Mouse (Mus musculus): ENCODE measurements around the gene Hnrnpm. TPM values are rescaled to one million over a fixed set of nuclear protein-coding genes. Genes with fewer than 3 reads are reported as not detected.
A peak's percentile ranks its signal among the peaks of the same experiment; 100 is the strongest.

Gene Hnrnpm
- polyA plus RNA-seq, 1 experiment from 2014 or later = 180 TPM

DNA sequence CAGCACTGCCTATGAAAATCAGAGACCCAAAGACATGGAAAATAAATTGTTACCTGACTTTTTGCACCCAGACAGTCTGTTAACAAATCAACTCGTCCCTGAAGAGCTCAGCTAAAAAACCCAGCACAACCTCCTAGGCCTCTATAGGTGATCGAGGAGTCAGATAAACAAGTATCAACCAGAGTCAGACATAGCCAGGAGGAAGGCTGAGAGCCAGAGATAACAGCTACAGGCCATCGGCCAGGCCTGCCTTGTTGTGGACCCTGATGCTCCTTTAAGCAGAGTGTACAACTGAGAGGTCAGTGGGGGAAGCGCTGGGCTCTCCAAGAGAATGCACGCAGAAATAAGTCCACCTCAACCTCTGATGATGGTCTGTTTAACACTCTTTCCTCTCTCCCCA lies 26.6 kb upstream of the Hnrnpm start:
- no peak overlapping the region for H3K4me3 ChIP-seq
- 44% methylated on average over 5 of the region's 5 CpGs for WGBS
- peaks cover 8% of the 10 kb centered on the region for H3K36me3 ChIP-seq
- H3K4me2 ChIP-seq = no peak overlapping the region
- peaks cover 3% of the 10 kb centered on the region; the same call in 1 of the 2 replicates for H3K4me1 ChIP-seq (replicated peaks)
- H3K27me3 ChIP-seq = no peaks in the 10 kb centered on the region
- H3K9me3 ChIP-seq (replicated peaks) = no peaks in the 10 kb centered on the region
- no peak overlapping the region for H3K27ac ChIP-seq
- no peak; the same call in 1 of the 2 replicates for ATAC-seq (replicated peaks; ENCODE audit: insufficient number of reproducible peaks, insufficient read depth, low FRiP score, low read depth)
- H3K9ac ChIP-seq = no peak overlapping the region

DNA sequence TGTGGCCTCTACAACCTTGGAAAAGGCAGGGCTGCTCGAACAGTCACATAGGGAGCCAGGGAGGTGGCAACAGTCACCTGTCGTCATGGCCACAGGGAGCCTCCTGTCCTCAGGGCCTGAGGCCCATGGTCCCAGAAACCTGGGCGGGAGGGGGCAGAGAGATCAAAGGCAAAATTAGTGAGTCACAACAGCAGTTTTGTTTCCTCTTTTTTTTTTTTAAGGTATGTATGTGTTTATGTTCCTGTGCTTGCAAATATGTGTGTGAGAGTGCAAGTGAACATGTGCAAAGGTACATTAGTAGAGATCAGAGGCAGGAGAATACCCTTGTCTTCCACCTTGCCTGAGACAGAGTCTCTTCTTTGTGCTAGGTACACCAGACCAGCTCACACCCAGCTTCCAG lies 23.2 kb upstream of the Hnrnpm start:
- no peak overlapping the region for H3K27ac ChIP-seq
- no peak overlapping the region for H3K9ac ChIP-seq
- peaks cover 3% of the 10 kb centered on the region; the same call in 1 of the 2 replicates for H3K4me1 ChIP-seq (replicated peaks)
- H3K4me2 ChIP-seq = no peak overlapping the region
- peaks cover 13% of the 10 kb centered on the region for H3K36me3 ChIP-seq
- ATAC-seq (replicated peaks; ENCODE audit: insufficient number of reproducible peaks, insufficient read depth, low FRiP score, low read depth) = no peak
- 72% methylated on average over 3 of the region's 3 CpGs for WGBS
- H3K27me3 ChIP-seq = no peaks in the 10 kb centered on the region
- no peaks in the 10 kb centered on the region for H3K9me3 ChIP-seq (replicated peaks)
- no peak overlapping the region for H3K4me3 ChIP-seq

DNA sequence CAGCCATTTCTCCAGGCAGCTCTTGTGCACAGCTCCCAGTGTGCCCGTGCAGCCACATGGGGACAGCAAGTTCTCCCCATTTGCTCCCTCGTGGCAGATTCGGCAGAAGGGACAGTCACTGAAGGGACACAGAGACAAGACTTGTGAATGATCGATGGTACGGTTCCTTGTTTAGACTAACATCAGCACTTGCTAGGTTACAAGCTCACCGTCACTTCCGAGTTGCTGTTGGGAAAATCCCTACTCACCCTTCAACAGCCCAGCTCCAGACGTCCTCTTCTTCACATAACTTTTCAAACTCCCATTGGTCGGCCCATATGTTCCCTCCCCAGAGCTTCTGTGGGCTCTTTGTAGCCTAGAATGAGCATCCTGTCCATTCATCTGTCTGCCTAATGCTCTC lies 16.4 kb upstream of the Hnrnpm start:
- Histone ChIP-seq H3K36me3 (peaks cover 14% of the 10 kb centered on the region), H3K9me3 (replicated peaks) (no peaks in the 10 kb centered on the region), H3K4me1 (replicated peaks) (no peaks in the 10 kb centered on the region), H3K27me3 (no peaks in the 10 kb centered on the region), H3K4me3 (no peak overlapping the region), H3K9ac (no peak overlapping the region), H3K27ac (no peak overlapping the region), H3K4me2 (no peak overlapping the region)
- no peak for ATAC-seq (replicated peaks; ENCODE audit: insufficient number of reproducible peaks, insufficient read depth, low FRiP score, low read depth)
- 87% methylated on average over 9 of the region's 9 CpGs for WGBS

DNA sequence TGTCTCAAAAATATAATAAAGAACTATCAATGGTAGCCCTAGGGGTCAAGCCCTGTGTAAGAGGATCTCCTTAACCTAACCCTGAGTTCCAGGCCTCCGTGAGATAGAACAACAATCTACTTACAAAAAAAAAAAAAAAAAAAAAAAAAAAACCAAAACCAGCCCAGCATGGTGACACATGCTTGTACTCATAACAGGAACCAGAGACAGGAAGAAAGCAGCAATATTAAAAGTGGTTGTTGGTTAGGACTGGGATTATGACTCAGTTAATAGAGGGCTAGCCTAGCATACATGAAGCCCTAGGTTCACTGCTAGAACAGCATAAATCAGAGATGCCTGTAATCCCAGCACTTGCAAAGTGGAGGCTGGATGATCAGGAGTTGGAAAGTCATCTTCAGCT lies 15.5 kb upstream of the Hnrnpm start:
- H3K36me3 ChIP-seq = peaks cover 16% of the 10 kb centered on the region
- ATAC-seq (replicated peaks; ENCODE audit: insufficient number of reproducible peaks, insufficient read depth, low FRiP score, low read depth) = no peak
- H3K9ac ChIP-seq = no peak overlapping the region
- H3K4me1 ChIP-seq (replicated peaks) = no peaks in the 10 kb centered on the region
- H3K9me3 ChIP-seq (replicated peaks) = no peaks in the 10 kb centered on the region
- H3K4me3 ChIP-seq = no peak overlapping the region
- H3K27me3 ChIP-seq = no peaks in the 10 kb centered on the region
- 75% methylated on average over 1 of the region's 1 CpGs for WGBS
- H3K4me2 ChIP-seq = no peak overlapping the region
- no peak overlapping the region for H3K27ac ChIP-seq

DNA sequence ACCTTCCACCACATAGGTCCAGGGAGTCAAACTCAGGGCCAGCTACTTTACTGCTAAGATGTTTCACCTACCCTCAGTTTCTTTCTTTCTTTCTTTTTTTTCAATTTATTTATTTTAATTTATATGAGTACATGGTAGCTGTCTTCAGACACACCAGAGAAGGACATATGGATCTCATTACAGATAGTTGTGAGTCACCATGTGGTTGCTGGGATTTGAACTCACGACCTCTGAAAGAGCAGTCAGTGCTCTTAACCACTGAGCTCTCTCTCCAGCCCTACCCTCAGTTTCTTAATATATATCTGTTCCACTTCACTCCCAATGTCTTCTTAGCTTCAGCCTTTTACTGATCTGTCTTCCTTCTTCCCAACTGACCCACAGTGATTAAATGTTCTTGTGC lies 8.8 kb upstream of the Hnrnpm start:
- Histone ChIP-seq H3K9ac (no peak overlapping the region), H3K4me1 (replicated peaks) (no peaks in the 10 kb centered on the region), H3K4me2 (no peak overlapping the region), H3K9me3 (replicated peaks) (no peaks in the 10 kb centered on the region), H3K4me3 (no peak overlapping the region), H3K36me3 (peaks cover 26% of the 10 kb centered on the region), H3K27me3 (no peaks in the 10 kb centered on the region), H3K27ac (no peak overlapping the region)
- no peak for ATAC-seq (replicated peaks; ENCODE audit: insufficient number of reproducible peaks, insufficient read depth, low FRiP score, low read depth)
- WGBS = 89% methylated on average over 1 of the region's 1 CpGs

DNA sequence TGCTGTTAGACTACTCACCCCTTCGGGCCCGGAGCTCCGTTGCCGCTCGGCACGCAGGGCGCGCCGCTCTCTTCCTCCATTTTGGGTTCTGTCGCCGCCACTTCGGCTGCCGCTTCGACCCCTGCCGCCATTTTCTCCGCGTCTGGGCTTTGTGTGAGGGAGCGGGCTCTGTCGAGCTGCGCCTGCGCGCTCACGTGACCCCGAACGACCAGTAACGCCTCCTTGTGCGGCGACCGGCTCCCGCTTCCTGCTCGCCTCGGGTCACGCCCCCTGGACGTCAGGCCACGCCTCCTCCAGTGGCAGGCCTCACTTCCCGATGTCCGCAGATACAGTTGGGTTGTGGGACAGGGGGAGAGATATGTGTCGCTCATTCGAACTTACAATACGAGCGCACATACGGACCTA lies 1.4 kb downstream of the Hnrnpm start:
- peak; percentile 98 for ATAC-seq (replicated peaks; ENCODE audit: insufficient number of reproducible peaks, insufficient read depth, low FRiP score, low read depth)

DNA sequence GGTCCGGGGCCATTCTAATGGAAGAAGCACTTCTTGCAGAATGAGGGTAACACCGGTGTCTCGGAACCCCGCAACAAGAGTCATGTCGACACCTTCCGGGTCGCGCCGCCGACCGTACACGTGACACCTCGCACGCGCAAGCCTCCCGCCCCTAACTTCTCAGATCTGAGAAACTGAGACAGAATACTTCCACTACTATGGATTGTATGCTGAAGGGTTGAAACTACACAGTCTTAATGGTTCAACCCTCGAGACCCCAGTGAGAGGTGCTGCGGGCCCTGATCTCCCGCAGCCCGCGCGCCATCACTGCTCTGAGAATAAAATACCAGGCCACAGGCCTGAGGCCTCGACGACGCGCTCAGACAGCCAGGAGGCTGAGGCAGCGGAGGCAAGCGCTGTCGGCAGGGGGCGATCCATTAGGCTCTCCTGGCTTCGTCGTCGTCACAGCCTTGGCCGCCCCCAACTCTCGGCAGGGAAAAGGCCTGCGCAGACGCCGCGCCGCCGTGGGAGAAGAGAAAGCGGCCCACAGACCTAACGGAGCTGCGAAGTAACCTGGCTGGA lies 1.9 kb downstream of the Hnrnpm start:
- Histone ChIP-seq H3K36me3 (no peaks in the 10 kb centered on the region), H3K4me3 (peak overlapping the region; percentile 97), H3K4me1 (replicated peaks) (peaks cover 34% of the 10 kb centered on the region), H3K4me2 (peak overlapping the region; percentile 85), H3K27ac (peak overlapping the region; percentile 97), H3K9ac (peak overlapping the region; percentile 99), H3K27me3 (no peaks in the 10 kb centered on the region), H3K9me3 (replicated peaks) (no peaks in the 10 kb centered on the region)
- under 1% methylated on average over 44 of the region's 44 CpGs for WGBS
- peak; percentile 74 for ATAC-seq (replicated peaks; ENCODE audit: insufficient number of reproducible peaks, insufficient read depth, low FRiP score, low read depth)

More for the DNA sequence above, 1.4 kb downstream of the Hnrnpm start:
- Histone ChIP-seq H3K27me3 (no peaks in the 10 kb centered on the region), H3K36me3 (no peaks in the 10 kb centered on the region), H3K27ac (peak overlapping the region; percentile 97), H3K9me3 (replicated peaks) (no peaks in the 10 kb centered on the region), H3K4me3 (peak overlapping the region; percentile 97), H3K9ac (peak overlapping the region; percentile 99), H3K4me2 (peak overlapping the region; percentile 85), H3K4me1 (replicated peaks) (peaks cover 32% of the 10 kb centered on the region)
- under 1% methylated on average over 42 of the region's 42 CpGs for WGBS

DNA sequence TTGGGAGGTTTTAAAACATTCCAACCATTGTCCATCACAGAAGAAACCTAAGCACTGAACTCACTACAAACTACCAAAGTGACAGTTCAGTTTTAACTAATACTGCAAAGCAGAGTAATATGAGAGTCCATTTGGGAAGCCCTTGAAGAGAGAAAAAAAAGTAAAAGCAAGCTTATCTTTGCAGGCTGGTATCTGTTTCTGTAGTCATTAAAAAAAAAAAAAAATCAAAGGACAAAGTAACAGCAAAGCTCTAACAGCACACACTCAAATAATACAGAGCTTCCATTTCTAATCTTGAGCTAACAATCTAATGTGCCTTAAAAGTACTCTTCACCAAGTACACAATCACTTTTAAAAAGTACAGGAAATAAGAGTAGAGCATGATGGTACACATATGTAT lies 4.9 kb downstream of the Hnrnpm start:
- ATAC-seq (replicated peaks; ENCODE audit: insufficient number of reproducible peaks, insufficient read depth, low FRiP score, low read depth) = no peak
- H3K9ac ChIP-seq = no peak overlapping the region
- no peaks in the 10 kb centered on the region for H3K9me3 ChIP-seq (replicated peaks)
- H3K36me3 ChIP-seq = peaks cover 8% of the 10 kb centered on the region
- no peak overlapping the region for H3K4me3 ChIP-seq
- H3K4me2 ChIP-seq = peak overlapping the region; percentile 28; the same call in 1 of the 2 replicates
- peaks cover 45% of the 10 kb centered on the region for H3K4me1 ChIP-seq (replicated peaks)
- H3K27ac ChIP-seq = no peak overlapping the region
- H3K27me3 ChIP-seq = no peaks in the 10 kb centered on the region

DNA sequence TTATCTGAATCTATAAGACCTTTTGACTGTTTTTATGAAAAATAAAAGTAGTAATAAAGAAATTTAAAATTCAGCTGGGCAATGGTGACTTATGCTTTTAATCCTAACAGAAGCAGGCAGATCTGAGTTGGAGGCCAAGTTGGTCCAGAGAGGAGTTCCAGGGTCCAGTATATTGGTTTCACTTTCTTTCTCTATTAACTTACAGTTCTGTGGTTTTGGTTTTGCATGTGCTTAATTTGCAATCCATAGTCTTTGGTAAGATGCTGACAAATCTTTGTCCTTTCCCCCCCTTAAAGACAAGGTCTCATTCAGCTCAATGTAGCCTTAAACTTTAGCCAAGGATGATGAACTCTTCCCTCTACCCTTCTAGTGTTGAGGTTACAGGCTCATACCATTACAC lies 7.9 kb downstream of the Hnrnpm start:
- peaks cover 45% of the 10 kb centered on the region for H3K4me1 ChIP-seq (replicated peaks)
- no peaks in the 10 kb centered on the region for H3K9me3 ChIP-seq (replicated peaks)
- no peaks in the 10 kb centered on the region for H3K27me3 ChIP-seq
- peaks cover 22% of the 10 kb centered on the region for H3K36me3 ChIP-seq
- no peak overlapping the region for H3K27ac ChIP-seq
- ATAC-seq (replicated peaks; ENCODE audit: insufficient number of reproducible peaks, insufficient read depth, low FRiP score, low read depth) = no peak
- no peak overlapping the region for H3K4me3 ChIP-seq
- no peak overlapping the region for H3K4me2 ChIP-seq
- H3K9ac ChIP-seq = no peak overlapping the region

DNA sequence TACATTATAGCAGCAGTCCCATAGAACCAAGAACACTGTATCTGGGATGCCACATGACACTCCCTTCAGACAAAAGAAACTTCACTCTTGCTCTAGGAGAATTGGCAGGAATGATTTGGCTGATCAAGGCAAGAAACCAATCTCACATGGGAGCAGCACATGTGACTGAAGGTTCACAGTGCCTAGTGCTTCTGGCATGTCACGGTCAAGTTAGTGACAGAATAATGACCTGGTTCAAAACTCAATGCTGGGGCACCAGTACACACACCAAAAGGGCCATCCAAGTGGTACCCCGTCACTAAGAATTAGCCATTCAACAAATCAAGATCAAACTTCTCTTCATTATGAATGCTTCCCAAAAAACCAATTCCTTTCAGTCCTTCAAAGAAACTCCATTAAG lies 10.6 kb downstream of the Hnrnpm start:
- Histone ChIP-seq H3K4me3 (no peak overlapping the region), H3K27ac (no peak overlapping the region), H3K9ac (no peak overlapping the region), H3K36me3 (peaks cover 26% of the 10 kb centered on the region), H3K4me1 (replicated peaks) (peaks cover 25% of the 10 kb centered on the region), H3K9me3 (replicated peaks) (no peaks in the 10 kb centered on the region), H3K27me3 (no peaks in the 10 kb centered on the region), H3K4me2 (no peak overlapping the region)
- WGBS = 84% methylated on average over 2 of the region's 2 CpGs
- no peak for ATAC-seq (replicated peaks; ENCODE audit: insufficient number of reproducible peaks, insufficient read depth, low FRiP score, low read depth)

DNA sequence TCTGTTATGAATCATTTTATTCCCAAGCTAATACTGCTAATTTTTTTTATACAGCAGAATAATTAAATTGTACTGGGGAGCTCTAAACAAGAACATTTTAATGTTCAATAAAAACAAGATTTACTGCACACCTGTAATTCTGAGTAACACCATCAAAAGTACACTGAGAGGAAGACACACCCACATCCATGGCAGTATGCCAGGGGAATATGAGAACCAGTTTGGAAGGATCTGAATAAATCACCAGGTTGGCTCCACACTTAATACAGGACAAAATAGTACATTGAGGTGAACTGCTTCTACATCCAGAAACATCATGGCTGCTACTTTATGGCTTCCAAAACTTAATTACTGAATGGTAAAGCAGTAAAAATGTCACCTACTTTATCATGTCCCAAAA lies 11.2 kb downstream of the Hnrnpm start:
- no peak overlapping the region for H3K27ac ChIP-seq
- peaks cover 26% of the 10 kb centered on the region for H3K36me3 ChIP-seq
- no peak overlapping the region for H3K4me3 ChIP-seq
- H3K9ac ChIP-seq = no peak overlapping the region
- no peak overlapping the region for H3K4me2 ChIP-seq
- no peak for ATAC-seq (replicated peaks; ENCODE audit: insufficient number of reproducible peaks, insufficient read depth, low FRiP score, low read depth)
- H3K27me3 ChIP-seq = no peaks in the 10 kb centered on the region
- H3K9me3 ChIP-seq (replicated peaks) = no peaks in the 10 kb centered on the region
- peaks cover 22% of the 10 kb centered on the region for H3K4me1 ChIP-seq (replicated peaks)

DNA sequence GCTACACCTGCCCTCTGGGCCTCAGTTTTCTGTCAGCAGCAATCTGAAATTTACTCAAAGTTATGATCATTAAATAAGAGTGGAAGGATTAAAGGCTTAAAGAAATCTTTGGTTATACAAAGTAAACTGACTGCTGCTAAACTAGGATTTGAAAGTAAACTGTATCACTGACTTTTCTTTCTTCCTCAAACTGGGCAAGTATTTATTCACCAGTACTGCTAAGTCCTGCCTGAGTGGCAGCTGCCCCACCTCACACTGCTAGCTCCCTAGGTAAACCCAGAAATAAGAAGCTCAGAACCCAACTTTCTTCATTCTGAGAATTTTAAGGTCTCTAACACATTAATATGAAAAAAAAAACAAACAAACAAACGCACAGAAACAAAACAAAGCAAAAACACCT lies 12.8 kb downstream of the Hnrnpm start:
- no peak overlapping the region for H3K9ac ChIP-seq
- no peaks in the 10 kb centered on the region for H3K9me3 ChIP-seq (replicated peaks)
- H3K4me2 ChIP-seq = no peak overlapping the region
- ATAC-seq (replicated peaks; ENCODE audit: insufficient number of reproducible peaks, insufficient read depth, low FRiP score, low read depth) = no peak
- peaks cover 14% of the 10 kb centered on the region for H3K4me1 ChIP-seq (replicated peaks)
- H3K27me3 ChIP-seq = no peaks in the 10 kb centered on the region
- peaks cover 26% of the 10 kb centered on the region for H3K36me3 ChIP-seq
- H3K4me3 ChIP-seq = no peak overlapping the region
- H3K27ac ChIP-seq = no peak overlapping the region
- 76% methylated on average over 1 of the region's 1 CpGs for WGBS
